Mouse (Mus musculus) liver, postnatal 0 days (tissue): ENCODE measurements around the gene Mylk2.

Source experiments
- CTCF ChIP-seq: sonication (generic); IDR thresholded peaks from 2 replicates; pipeline ENCODE4 v1.5.1; 2016; ENCODE audit warnings: antibody characterized with exemption, low read depth
- EP300 ChIP-seq: IDR thresholded peaks from 2 replicates; pipeline ENCODE4 v1.6.1; 2016; ENCODE audit warnings: antibody characterized with exemption, low read depth, mild to moderate bottlenecking

GRCm38 (mm10) chr2:152928219-152928987 is 17.3 kb downstream of the Mylk2 start:
- TF ChIP-seq CTCF = no peak
- no peak for TF ChIP-seq EP300
